Mouse (Mus musculus) thymus, adult 2 months (tissue): ENCODE results near the gene Txk.

Experiments used
- CTCF ChIP-seq: fragments of 200-500 bp; IDR thresholded peaks from 2 replicates; pipeline ENCODE4 v1.5.1; 2012; ENCODE audit warnings: mild to moderate bottlenecking, control low read depth, low read length, moderate library complexity, borderline replicate concordance; ENCODE audit not compliant: control insufficient read depth, poor library complexity, insufficient read depth; ENCODE audit errors: extremely low read depth
- POLR2A ChIP-seq: fragments of 200-500 bp; IDR thresholded peaks from 2 replicates; pipeline ENCODE4 v1.6.1; 2012; ENCODE audit warnings: mild to moderate bottlenecking, low read length, control low read depth, moderate library complexity; ENCODE audit not compliant: control insufficient read depth, poor library complexity, insufficient read depth; ENCODE audit errors: extremely low read depth

- TF ChIP-seq CTCF = no peak
- no peak for TF ChIP-seq POLR2A
These were observed 62.1 kb downstream of the Txk start for GRCm38 (mm10) chr5:72690516-72690915.
